Mouse (Mus musculus) embryo, embryonic 10 days (tissue): Measurements from ENCODE around the gene Zcchc14.
"Not testable (repeated sequence)": the region's sequence is repeated elsewhere in the genome, so short reads cannot be mapped to it uniquely, and the experiment has no call there.

Experiments
- DNase-seq: peaks from one replicate; pipeline ENCODE4 v3.0.0-alpha.2; 2015; ENCODE audit warnings: low spot score

The Zcchc14 gene

GRCm38 (mm10) chr8:121621879-121622278, 30.8 kb downstream of the Zcchc14 start:
- DNase-seq: no peak

GRCm38 (mm10) chr8:121620801-121621516, 31.7 kb downstream of the Zcchc14 start:
- DNase-seq: no peak

DNA sequence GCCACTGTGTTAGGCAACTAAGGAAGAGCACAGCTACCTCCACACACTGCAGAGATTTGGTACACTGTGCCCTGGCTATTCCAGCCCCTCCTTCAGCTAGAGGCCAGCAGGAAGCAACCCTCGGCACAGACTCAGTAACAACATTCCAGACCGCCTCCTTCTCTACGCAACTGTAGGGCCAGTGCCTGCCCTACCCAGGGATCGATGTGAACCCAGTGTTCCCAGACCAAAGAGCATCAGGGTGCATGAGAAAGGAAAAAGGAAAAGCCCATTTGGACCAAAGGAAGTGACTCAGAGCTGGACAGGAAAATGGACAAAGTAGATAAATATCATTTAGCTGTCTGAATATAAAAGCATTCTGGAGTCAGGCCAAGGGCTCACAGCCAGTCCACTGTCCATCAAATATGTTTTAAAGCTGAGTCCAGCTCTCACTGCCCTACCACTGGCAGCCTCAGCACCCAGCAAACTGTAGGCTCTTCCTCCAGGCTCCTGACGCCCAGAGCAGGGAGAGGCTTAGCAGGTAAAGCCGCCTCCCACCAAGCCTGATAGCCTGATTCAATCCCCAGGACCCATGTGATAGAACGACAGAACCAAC, 33.2 kb downstream of the Zcchc14 start:
- DNase-seq: no peak

- DNase-seq: no peak
These were observed 39.3 kb downstream of the Zcchc14 start for GRCm38 (mm10) chr8:121613419-121613818.

DNA sequence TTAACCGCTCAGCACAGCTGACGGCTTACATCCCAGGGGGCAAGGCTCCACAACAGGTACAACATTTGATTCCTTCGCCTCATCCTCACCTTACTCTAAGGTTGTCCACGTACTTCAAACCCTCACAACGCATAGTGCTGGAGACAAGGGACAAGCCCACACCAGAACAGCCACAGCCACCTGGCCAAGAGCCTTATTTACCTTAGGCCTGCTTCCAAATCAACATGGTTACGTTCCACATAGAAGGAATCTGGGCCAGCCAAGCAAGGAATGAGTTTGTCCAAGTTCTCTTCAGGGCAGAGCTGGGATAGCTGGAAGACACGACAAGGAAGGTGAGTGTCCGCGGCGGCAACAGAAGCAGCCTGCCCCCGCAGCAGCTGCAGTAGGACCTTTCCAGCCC, 42.8 kb downstream of the Zcchc14 start:
- no peak for DNase-seq

DNA sequence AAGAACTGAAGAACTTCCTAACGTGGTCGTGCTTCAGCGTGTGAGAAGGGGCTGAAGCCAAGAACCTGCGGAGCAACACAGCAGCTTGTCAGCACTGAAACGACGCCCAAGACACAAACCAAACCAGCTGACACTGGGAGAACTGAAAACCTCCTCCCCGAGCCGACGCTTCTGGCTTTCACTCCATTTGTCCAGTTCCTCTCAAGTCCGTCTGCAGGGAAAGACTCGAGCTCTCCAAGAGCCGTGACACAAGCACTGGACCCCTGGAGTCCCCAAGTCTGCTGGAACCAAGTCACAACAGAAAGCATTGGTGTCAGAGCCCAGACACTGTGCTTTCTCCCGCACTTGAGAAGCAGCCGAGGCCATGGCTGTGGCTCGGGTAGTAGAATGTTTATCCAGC, 43.5 kb downstream of the Zcchc14 start:
- DNase-seq: no peak

GRCm38 (mm10) chr8:121607661-121608060, 45.0 kb downstream of the Zcchc14 start:
- no peak for DNase-seq

GRCm38 (mm10) chr8:121603801-121604200, 48.9 kb downstream of the Zcchc14 start:
- DNase-seq: no peak

- peak; percentile 85 for DNase-seq
These were observed 49.8 kb downstream of the Zcchc14 start for GRCm38 (mm10) chr8:121602860-121603259.

- no peak for DNase-seq
These were observed 50.3 kb downstream of the Zcchc14 start for GRCm38 (mm10) chr8:121602411-121602810.

- no peak for DNase-seq
These were observed 52.9 kb downstream of the Zcchc14 start for GRCm38 (mm10) chr8:121599842-121600241.

- DNase-seq: peak; percentile 86
These were observed 53.8 kb downstream of the Zcchc14 start for GRCm38 (mm10) chr8:121598892-121599291.

GRCm38 (mm10) chr8:121598190-121598589, 54.5 kb downstream of the Zcchc14 start:
- no peak for DNase-seq

DNA sequence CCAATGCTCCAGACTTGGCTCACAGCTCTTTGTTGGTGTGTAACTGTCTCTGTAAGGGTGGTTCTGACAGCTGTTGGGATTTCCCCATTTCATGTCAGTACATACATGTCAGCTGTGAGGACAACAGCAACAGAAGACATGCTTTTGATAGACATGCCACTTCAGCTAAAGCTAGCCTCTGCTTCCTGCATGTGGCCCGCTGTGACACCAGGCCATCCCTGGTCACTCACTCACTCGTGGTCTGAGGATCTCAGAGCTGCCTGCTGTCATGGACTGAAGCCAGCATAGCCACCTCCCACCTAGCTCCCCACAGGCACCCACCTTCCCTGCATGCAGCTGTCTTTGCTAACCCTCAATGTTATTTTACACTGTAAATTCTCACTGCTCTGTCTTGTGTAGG, 55.2 kb downstream of the Zcchc14 start:
- not testable (repeated sequence) for DNase-seq

- no peak for DNase-seq
These were observed 58.7 kb downstream of the Zcchc14 start for GRCm38 (mm10) chr8:121593983-121594382.

- no peak for DNase-seq
These were observed 59.4 kb downstream of the Zcchc14 start for GRCm38 (mm10) chr8:121593293-121593692.

- DNase-seq: peak; percentile 60
These were observed 61.3 kb downstream of the Zcchc14 start for GRCm38 (mm10) chr8:121591178-121592066.

DNA sequence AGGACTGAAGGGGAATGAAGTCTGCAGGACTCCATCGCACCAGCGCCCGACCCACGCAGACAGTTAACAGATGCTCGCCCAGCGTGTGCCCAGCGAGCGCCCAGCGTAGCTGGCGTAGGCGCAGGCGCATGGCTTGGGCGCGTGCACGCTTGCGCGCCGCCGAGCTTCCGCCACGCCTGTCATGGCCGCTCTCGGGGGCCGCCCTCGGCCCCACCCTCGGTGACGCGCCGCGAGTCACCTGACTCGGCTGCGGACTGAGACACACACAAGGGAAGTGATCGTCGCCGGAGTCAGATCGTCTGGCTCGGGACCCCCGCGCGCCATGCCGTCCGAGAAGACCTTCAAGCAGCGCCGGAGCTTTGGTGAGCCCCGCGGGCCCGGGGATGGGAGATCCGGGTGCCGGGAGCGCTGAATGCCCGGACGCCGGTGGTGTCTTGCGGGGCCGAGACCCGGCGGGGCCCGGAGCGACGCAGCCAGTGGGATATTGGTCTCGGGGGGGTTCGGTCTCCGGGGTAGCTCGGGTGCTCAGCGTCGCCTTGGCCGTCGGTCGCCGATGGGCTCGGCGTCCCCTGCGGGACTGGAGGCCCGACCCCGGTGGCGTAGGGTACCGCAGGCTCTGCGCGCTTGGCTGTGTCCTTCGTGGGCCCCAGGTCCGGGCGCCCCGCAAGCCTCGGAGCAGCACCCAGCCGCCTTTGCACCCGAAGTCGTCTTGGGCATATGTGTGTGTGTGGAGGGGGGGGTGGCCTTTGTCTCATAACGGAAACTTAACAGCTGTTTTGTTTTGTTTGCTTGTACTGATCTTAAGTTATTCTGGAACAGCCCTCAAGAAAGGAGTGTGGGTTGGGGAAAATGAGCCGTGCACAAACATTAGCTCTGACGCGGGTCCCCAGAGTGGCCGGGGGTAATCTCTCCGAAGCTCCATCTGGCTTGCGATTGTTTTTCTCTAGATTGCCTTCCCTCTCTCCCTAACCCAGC, 62.2 kb downstream of the Zcchc14 start, which contains the start of gene Map1lc3b:
TSS of gene Map1lc3b (plus strand) at position 159 of the 975 bp plus-strand sequence.
- peak; percentile 96 for DNase-seq

GRCm38 (mm10) chr8:121589205-121589726, 63.4 kb downstream of the Zcchc14 start:
- no peak for DNase-seq

DNA sequence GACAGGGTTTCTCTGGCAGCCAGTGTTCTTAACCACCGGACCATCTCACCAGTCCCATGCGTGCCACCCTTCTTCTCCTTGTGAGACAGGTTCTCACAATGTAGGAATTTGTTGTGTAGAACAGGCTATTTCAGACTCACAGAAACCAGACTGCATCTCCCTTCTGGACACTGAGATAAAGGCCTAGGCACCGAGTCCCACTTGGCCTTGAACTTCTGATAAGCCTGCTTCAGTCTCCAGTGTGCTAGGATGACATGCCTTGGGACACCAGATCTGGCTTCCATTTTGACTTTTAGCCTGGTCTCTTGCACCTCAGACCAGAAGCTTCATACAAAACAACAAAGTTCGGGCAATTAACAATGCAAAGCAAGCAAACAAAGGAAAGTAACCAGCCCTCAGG, 64.0 kb downstream of the Zcchc14 start:
- no peak for DNase-seq

DNA sequence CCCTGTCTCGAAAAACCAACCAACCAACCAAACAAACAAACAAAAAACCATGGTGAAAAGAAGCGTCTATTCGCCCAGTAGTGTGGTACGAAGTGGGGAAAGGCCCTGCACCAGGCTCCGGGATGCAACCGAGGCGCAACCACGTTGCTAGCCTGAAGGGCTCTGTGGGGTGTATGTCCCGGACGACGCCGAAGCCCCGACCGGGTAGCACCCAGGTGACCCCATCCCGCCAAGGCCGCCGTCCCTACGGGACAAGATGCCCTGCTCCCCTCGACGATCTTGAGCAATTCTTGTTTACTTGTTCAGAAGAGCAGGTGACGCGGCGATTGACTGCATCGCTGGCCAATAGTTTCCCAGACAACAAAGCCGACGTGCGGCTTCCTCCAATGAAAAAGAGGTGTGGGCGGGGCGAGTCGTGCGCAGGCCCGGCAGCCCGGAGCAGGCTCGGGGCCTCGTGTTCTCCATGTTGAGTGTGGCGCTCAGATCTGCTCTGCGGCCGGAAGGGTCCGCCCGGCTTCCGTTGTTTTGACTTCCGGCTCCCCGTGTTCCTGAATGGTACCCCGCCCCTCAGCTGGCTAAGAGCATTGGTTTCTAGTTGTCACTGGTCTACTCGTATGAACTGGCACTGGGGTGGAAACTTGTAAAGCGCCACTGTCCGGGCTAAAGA, 67.4 kb downstream of the Zcchc14 start:
- DNase-seq: peak; percentile 99
